Mouse (Mus musculus) embryonic stem cell, embryonic (primary cell): ENCODE results near the gene Ripk1.

Source experiments
- CTCF ChIA-PET, 4 experiments: fragments of 300-600 bp in 2 of 4; fragments of 350-600 bp in 2 of 4; sonication (Branson Sonifier 250); formaldehyde crosslinking; loops; one replicate each; lab custom pipeline; 2022; ENCODE audit warnings: inconsistent platforms in 2 of 4; lab: Charles Lee
- POLR2A ChIA-PET, 4 experiments: fragments of 300-600 bp in 2 of 4; fragments of 350-600 bp in 2 of 4; sonication (Branson Sonifier 250); formaldehyde crosslinking; loops; one replicate each; lab custom pipeline; 2022; ENCODE audit warnings: antibody characterized with exemption in 4 of 4, inconsistent platforms in 1 of 4; lab: Charles Lee

The Ripk1 gene

DNA sequence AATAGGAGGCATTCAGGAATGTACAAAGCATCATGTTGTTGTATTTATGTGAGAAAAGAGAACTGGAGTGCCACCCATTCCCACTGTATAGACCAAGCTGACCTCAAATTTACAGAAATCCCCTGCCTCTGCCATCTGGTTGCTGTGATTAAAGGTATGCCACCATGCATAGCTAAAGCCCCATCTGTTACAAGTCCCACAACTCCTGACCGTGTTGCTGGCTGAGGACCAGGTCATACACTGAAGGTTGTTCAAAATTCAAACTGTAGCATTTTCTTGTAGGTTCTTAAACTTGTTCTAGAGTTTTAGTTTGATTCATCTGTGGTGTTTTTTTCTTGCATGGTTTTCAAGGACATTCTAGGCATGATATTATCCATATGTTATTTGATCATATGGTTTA is 16.4 kb downstream of the Ripk1 start:
- ChIA-PET POLR2A (interaction anchor here in 1 of 4 experiments (1.8 to 2.5 kb wide), 2 partner anchors 16 to 113 kb away, joined by 4 to 8 read pairs; partner anchors contain the start of genes Ripk1 and Serpinb6a), CTCF (interaction anchor here in 1 of 4 experiments (0.6 kb wide), 1 partner anchor 478 kb away, joined by 3 read pairs; no protein-coding TSS in a partner anchor)

DNA sequence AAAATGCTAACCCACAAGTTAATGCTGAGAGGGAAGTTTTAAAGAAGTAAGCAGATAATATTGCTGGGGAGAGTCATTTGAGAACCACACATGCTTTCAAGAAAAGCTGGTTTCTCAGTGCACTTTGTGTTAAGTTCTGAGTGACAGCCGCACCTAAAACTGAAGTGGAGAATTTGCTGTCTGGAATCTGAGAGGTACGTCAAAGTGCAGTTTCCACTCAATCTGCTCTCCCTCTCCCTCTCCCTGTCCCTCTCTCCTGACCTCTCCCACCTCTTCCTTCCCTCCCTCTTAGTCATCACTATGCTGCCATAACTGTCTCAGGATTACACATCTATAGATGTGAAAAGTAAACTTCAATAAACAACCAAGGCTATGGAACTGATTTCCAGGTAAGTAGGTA is 19.8 kb downstream of the Ripk1 start:
- ChIA-PET CTCF (no interaction called here), POLR2A (interaction anchor here in 1 of 4 experiments (2.2 kb wide), 1 partner anchor 133 kb away, joined by 5 read pairs; no protein-coding TSS in a partner anchor)

GRCm38 (mm10) chr13:34032041-34032440 is 29.9 kb downstream of the Ripk1 start:
- CTCF ChIA-PET: interaction anchor here in 1 of 4 experiments (0.7 kb wide), 1 partner anchor 130 kb away, joined by 6 read pairs; no protein-coding TSS in a partner anchor

GRCm38 (mm10) chr13:34035424-34035823 is 33.3 kb downstream of the Ripk1 start:
- CTCF ChIA-PET: interaction anchor here in 1 of 4 experiments (1.3 kb wide), 1 partner anchor 33 kb away, joined by 3 read pairs; the partner anchor contains the start of genes Ripk1 and Serpinb6a

More at GRCm38 (mm10) chr13:34032041-34032440, 29.9 kb downstream of the Ripk1 start:
- POLR2A ChIA-PET: interaction anchor here in 3 of 4 experiments (0.6 to 2.1 kb wide), 7 partner anchors 15 to 339 kb away, joined by 3 to 8 read pairs (median 6); partner anchors contain the start of genes Tubb2b (in 2 of the 3) and Serpinb6a (in 1 of the 3)

GRCm38 (mm10) chr13:34036726-34037125 is 34.6 kb downstream of the Ripk1 start:
- ChIA-PET POLR2A (interaction anchor here (0.7 to 3.6 kb wide), 57 partner anchors 8 to 838 kb away, joined by 3 to 57 read pairs (median 4); partner anchors contain the start of genes Ripk1 (in 3 of the 4), Serpinb6a (in 3 of the 4), Psmg4 (in 2 of the 4) and Serpinb6c (in 2 of the 4)), CTCF (interaction anchor here in 3 of 4 experiments (1.0 to 1.8 kb wide), 8 partner anchors 10 to 117 kb away, joined by 3 to 8 read pairs (median 5); partner anchors contain the start of genes Ripk1 (in 1 of the 3), Serpinb6a (in 1 of the 3) and Tubb2b (in 1 of the 3))

More at GRCm38 (mm10) chr13:34035424-34035823, 33.3 kb downstream of the Ripk1 start:
- POLR2A ChIA-PET: no interaction called here

- POLR2A ChIA-PET: interaction anchor here (0.6 to 3.6 kb wide), 62 partner anchors 8 to 837 kb away, joined by 3 to 57 read pairs (median 4); partner anchors contain the start of genes Ripk1 (in 3 of the 4), Serpinb6a (in 3 of the 4), Psmg4 (in 2 of the 4) and Serpinb6c (in 2 of the 4)
- CTCF ChIA-PET: interaction anchor here (0.6 to 1.8 kb wide), 10 partner anchors 9 to 426 kb away, joined by 3 to 8 read pairs (median 4); partner anchors contain the start of genes Ripk1 (in 2 of the 4), Serpinb6a (in 1 of the 4) and Tubb2b (in 1 of the 4)
These were observed 35.3 kb downstream of the Ripk1 start, which contains the start of gene Bphl for GRCm38 (mm10) chr13:34037172-34038055. TSS of gene Bphl (plus strand) at chr13:34037597.

- POLR2A ChIA-PET: interaction anchor here in 3 of 4 experiments (0.6 to 3.6 kb wide), 36 partner anchors 8 to 838 kb away, joined by 3 to 57 read pairs (median 4); partner anchors contain the start of genes Ripk1 (in 3 of the 3), Serpinb6a (in 3 of the 3), Tubb2b (in 3 of the 3) and Psmg4 (in 1 of the 3)
- CTCF ChIA-PET: interaction anchor here in 1 of 4 experiments (1.0 to 1.8 kb wide), 4 partner anchors 8 to 92 kb away, joined by 5 to 8 read pairs (median 8); partner anchors contain the start of genes Ripk1, Serpinb6a and Tubb2b
These were observed 35.9 kb downstream of the Ripk1 start for GRCm38 (mm10) chr13:34038056-34038432.

DNA sequence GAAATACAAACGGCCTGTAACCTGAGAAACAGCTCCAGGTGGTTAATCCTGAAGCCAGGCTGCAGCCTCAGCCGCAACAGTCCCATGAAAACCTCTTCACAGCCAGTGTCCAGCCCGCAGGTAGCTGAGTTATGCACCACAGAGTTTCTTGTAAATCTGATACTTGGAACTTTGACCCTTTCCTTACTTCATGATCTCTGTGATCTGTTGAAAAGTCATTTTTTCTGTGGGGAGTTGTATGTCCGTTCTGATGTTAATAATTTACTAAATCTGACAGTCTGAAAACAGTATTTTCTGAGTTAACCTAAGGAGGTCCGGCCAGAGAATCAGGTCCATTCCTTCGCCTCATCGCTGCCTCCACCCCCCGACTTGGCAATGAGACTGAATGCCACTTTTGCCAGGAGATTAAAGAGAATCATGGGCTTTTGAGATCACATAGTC is 36.8 kb downstream of the Ripk1 start:
- POLR2A ChIA-PET: interaction anchor here in 3 of 4 experiments (0.5 to 3.6 kb wide), 22 partner anchors 18 to 837 kb away, joined by 3 to 57 read pairs (median 4); partner anchors contain the start of genes Tubb2b (in 3 of the 3), Ripk1 (in 2 of the 3), Serpinb6a (in 2 of the 3) and Serpinb6c (in 2 of the 3)
- CTCF ChIA-PET: no interaction called here

GRCm38 (mm10) chr13:34040091-34040490 is 37.9 kb downstream of the Ripk1 start:
- ChIA-PET CTCF (no interaction called here), POLR2A (interaction anchor here in 1 of 4 experiments (1.3 kb wide), 1 partner anchor 89 kb away, joined by 5 read pairs; no protein-coding TSS in a partner anchor)

DNA sequence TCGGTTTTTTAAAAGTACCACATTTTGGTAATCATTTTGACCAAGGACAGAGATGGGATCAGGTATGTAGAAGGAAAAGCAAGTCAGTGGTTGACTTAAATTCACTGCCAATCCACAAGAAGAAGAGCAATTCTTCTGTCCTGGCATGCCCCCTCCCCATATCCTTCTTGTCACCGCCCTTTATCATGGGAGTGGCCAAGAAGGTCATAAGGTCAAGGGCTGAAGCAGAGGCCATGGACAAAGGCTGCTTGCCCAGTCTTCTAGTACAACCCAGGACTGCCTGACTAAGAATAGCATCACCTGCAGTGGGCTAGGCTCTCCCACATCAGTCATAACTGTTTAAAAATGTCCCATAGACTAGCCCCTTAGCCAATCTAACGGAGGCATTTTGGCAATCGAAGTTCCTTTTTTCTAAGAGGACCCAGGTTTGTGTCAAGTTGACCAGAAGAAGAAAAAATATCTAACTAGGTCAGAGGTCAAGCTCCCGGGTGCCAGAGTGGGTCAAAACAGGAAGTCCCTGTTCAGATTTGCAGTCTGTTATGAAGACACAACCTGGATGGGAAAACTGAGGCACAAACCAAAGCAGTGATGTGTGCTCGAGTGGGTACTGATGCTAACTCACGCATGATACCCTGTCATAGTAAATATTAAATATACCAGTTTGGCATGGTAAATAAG is 41.7 kb downstream of the Ripk1 start:
- CTCF ChIA-PET: no interaction called here
- POLR2A ChIA-PET: interaction anchor here in 2 of 4 experiments (0.6 to 1.7 kb wide), 2 partner anchors 33 to 136 kb away, joined by 3 to 4 read pairs; no protein-coding TSS in a partner anchor

DNA sequence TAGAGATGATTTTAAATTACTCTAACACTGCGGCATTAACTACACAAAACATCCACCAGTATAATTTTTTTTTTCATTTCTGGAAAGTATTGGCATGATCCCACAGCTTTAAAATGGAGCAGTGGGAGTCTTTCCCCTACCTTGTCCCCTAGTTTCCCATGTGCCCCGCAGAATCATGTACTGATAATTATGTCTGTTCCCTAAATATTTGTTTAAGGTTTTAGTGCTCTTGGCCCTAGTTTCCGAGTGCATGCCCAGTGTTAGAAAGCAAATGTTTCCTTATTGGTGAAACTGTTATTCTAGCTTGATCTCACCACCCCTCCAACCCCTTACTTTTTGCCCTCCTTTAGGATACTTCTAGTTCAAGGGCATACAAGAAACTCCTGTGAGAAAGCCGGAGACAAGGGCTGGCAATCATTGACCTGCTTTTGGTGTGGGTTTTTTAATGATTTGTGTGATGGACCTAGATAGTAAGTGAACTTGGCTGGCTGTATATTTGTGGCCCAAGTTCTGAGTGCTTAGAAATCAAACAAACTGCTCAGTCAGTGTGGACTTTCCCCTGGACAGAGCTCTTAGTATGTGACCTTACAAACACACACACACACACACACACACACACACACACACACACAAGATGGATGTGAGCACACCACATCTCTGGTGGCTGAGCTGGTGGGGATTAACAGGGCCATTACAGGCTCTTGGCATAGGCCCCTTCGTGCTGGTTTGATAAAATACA is 43.5 kb downstream of the Ripk1 start:
- ChIA-PET POLR2A (interaction anchor here in 3 of 4 experiments (0.6 to 3.5 kb wide), 14 partner anchors 8 to 113 kb away, joined by 3 to 30 read pairs (median 4); partner anchors contain the start of genes Bphl (in 3 of the 3) and Tubb2b (in 2 of the 3)), CTCF (interaction anchor here (0.5 to 1.9 kb wide), 13 partner anchors 8 to 304 kb away, joined by 3 to 8 read pairs (median 3); partner anchors contain the start of gene Bphl (in 2 of the 4))

DNA sequence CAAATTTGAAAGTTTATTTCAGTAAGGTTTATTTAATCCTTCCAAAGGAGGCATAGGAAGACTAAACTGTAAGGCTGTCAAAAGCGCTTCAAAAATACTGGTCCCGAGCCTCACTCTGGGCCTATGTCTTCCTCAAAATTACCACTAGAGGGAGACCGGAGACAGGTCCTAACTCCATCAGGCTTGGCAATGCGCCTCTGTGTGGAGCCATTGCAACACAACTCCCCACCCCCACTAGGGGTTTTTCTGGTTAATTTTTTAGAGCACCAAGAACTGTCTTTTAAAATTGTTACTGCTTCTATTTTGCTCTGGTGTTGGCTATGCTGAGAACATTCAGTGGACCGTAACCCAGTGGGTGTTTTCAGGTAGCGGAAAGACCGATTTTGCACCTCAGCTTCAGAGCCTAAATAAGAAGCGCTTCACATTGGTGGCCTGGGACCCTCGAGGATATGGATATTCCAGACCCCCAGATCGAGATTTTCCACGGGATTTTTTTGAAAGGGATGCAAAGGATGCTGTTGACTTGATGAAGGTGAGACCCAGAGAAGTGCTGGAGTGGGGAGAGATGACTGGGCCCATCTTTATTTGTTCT is 44.4 kb downstream of the Ripk1 start:
- ChIA-PET CTCF (interaction anchor here (0.6 to 1.9 kb wide), 8 partner anchors 8 to 303 kb away, joined by 3 to 8 read pairs (median 3); partner anchors contain the start of gene Bphl (in 2 of the 4)), POLR2A (interaction anchor here in 3 of 4 experiments (0.6 to 3.5 kb wide), 14 partner anchors 9 to 109 kb away, joined by 3 to 30 read pairs (median 4); partner anchors contain the start of genes Bphl (in 2 of the 3) and Tubb2b (in 2 of the 3))

GRCm38 (mm10) chr13:34047526-34047925 is 45.4 kb downstream of the Ripk1 start:
- ChIA-PET POLR2A (interaction anchor here in 3 of 4 experiments (1.0 to 3.6 kb wide), 9 partner anchors 10 to 108 kb away, joined by 3 to 30 read pairs (median 5); partner anchors contain the start of genes Bphl (in 2 of the 3) and Tubb2b (in 2 of the 3)), CTCF (no interaction called here)

DNA sequence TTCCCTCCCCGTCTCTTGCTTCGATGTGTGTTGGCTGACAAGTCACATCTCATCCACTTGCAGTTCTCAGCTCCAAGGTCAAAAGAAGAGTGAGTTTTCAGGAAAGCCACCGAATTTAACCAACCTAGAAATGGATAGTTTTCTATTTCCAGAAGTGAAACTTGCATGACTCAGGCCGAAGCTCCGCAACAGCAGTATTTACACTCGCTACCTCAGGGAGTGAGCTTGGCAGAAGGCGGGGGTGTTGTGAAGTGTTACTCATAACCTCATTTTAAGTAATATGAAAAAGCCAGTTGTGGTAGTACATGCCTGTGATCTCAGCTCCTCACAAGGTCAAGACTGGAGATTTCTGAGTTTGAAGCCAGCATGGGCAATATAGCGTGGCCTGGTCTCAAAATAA is 48.3 kb downstream of the Ripk1 start:
- ChIA-PET CTCF (interaction anchor here in 2 of 4 experiments (0.6 to 1.0 kb wide), 2 partner anchors 9 to 104 kb away, joined by 3 read pairs; no protein-coding TSS in a partner anchor), POLR2A (interaction anchor here in 3 of 4 experiments (0.6 to 3.6 kb wide), 7 partner anchors 13 to 105 kb away, joined by 3 to 9 read pairs (median 5); partner anchors contain the start of genes Tubb2b (in 2 of the 3), Bphl (in 1 of the 3) and Serpinb6a (in 1 of the 3))

- POLR2A ChIA-PET: interaction anchor here in 1 of 4 experiments (1.0 kb wide), 1 partner anchor 100 kb away, joined by 3 read pairs; no protein-coding TSS in a partner anchor
- CTCF ChIA-PET: no interaction called here
These were observed 49.5 kb downstream of the Ripk1 start for GRCm38 (mm10) chr13:34051692-34052091.
